Mouse (Mus musculus): ENCODE results near the gene Txnrd2. TPM values are rescaled to one million over a fixed set of nuclear protein-coding genes. Genes with fewer than 3 reads are reported as not detected.

The Txnrd2 gene
- polyA plus RNA-seq, 1 experiment from 2014 or later, result 22.7 TPM

GRCm38 (mm10) chr16:18480933-18481485 is 54.8 kb downstream of the Txnrd2 start:
- Histone ChIP-seq H3K4me1 (ENCODE audit: control insufficient read depth, insufficient read depth, low read length) (peaks cover 15% of the 10 kb centered on the region), H3K27ac (ENCODE audit: low read depth, low read length) (no peak overlapping the region), H3K9ac (ENCODE audit: low read length) (no peak overlapping the region), H3K36me3 (ENCODE audit: control insufficient read depth, insufficient read depth, low read length) (no peaks in the 10 kb centered on the region), H3K4me2 (no peak overlapping the region), H3K4me3 (ENCODE audit: low read depth, low read length) (no peak overlapping the region), H3K9me3 (ENCODE audit: control insufficient read depth, low read length) (no peaks in the 10 kb centered on the region), H3K27me3 (ENCODE audit: control insufficient read depth, insufficient read depth, low read length) (no peaks in the 10 kb centered on the region; the same call in none of the 2 replicates)
- DNase-seq (ENCODE audit: low spot score, missing footprints) (peak; percentile 77), ATAC-seq (ENCODE audit: low FRiP score) (no peak)
- 58% methylated on average over 4 of the region's 4 CpGs for WGBS

GRCm38 (mm10) chr16:18482431-18482830 is 56.2 kb downstream of the Txnrd2 start:
- ATAC-seq (ENCODE audit: low FRiP score) (no peak), DNase-seq (ENCODE audit: low spot score, missing footprints) (peak; percentile 12)
- Histone ChIP-seq H3K27ac (ENCODE audit: low read depth, low read length) (no peak overlapping the region), H3K36me3 (ENCODE audit: control insufficient read depth, insufficient read depth, low read length) (no peaks in the 10 kb centered on the region), H3K9me3 (ENCODE audit: control insufficient read depth, low read length) (no peaks in the 10 kb centered on the region), H3K27me3 (ENCODE audit: control insufficient read depth, insufficient read depth, low read length) (no peaks in the 10 kb centered on the region; the same call in none of the 2 replicates), H3K4me3 (ENCODE audit: low read depth, low read length) (no peak overlapping the region), H3K9ac (ENCODE audit: low read length) (no peak overlapping the region), H3K4me2 (no peak overlapping the region), H3K4me1 (ENCODE audit: control insufficient read depth, insufficient read depth, low read length) (peaks cover 15% of the 10 kb centered on the region)
- WGBS, result 90% methylated on average over 3 of the region's 3 CpGs

GRCm38 (mm10) chr16:18483839-18484238 is 57.7 kb downstream of the Txnrd2 start:
- DNase-seq (ENCODE audit: low spot score, missing footprints), result peak; percentile 79
- H3K4me2 ChIP-seq, result no peak overlapping the region
- peaks cover 15% of the 10 kb centered on the region for H3K4me1 ChIP-seq (ENCODE audit: control insufficient read depth, insufficient read depth, low read length)
- 62% methylated on average over 5 of the region's 5 CpGs for WGBS
- no peaks in the 10 kb centered on the region for H3K9me3 ChIP-seq (ENCODE audit: control insufficient read depth, low read length)
- H3K36me3 ChIP-seq (ENCODE audit: control insufficient read depth, insufficient read depth, low read length), result no peaks in the 10 kb centered on the region
- H3K27me3 ChIP-seq (ENCODE audit: control insufficient read depth, insufficient read depth, low read length), result no peaks in the 10 kb centered on the region; the same call in none of the 2 replicates
- ATAC-seq (ENCODE audit: low FRiP score), result no peak
- no peak overlapping the region for H3K27ac ChIP-seq (ENCODE audit: low read depth, low read length)
- no peak overlapping the region for H3K4me3 ChIP-seq (ENCODE audit: low read depth, low read length)
- H3K9ac ChIP-seq (ENCODE audit: low read length), result no peak overlapping the region

- 0 out of 2 replicates have a peak overlapping the region, but pooled peaks have one; percentile 24 for H3K9ac ChIP-seq (ENCODE audit: low read length)
- H3K27ac ChIP-seq (ENCODE audit: low read depth, low read length), result no peak overlapping the region
These were observed 58.2 kb downstream of the Txnrd2 start for GRCm38 (mm10) chr16:18484386-18484785.

GRCm38 (mm10) chr16:18484794-18485435 is 58.7 kb downstream of the Txnrd2 start:
- Histone ChIP-seq H3K27me3 (ENCODE audit: control insufficient read depth, insufficient read depth, low read length) (no peaks in the 10 kb centered on the region; the same call in none of the 2 replicates), H3K36me3 (ENCODE audit: control insufficient read depth, insufficient read depth, low read length) (no peaks in the 10 kb centered on the region), H3K9ac (ENCODE audit: low read length) (0 out of 2 replicates have a peak overlapping the region, but pooled peaks have one; percentile 24), H3K27ac (ENCODE audit: low read depth, low read length) (no peak overlapping the region), H3K4me2 (no peak overlapping the region), H3K4me3 (ENCODE audit: low read depth, low read length) (no peak overlapping the region), H3K4me1 (ENCODE audit: control insufficient read depth, insufficient read depth, low read length) (peaks cover 15% of the 10 kb centered on the region), H3K9me3 (ENCODE audit: control insufficient read depth, low read length) (no peaks in the 10 kb centered on the region)
- 14% methylated on average over 5 of the region's 5 CpGs for WGBS
- peak; percentile 72 for DNase-seq (ENCODE audit: low spot score, missing footprints)
- peak; percentile 61 for ATAC-seq (ENCODE audit: low FRiP score)

More at GRCm38 (mm10) chr16:18484386-18484785, 58.2 kb downstream of the Txnrd2 start:
- Histone ChIP-seq H3K4me2 (no peak overlapping the region), H3K9me3 (ENCODE audit: control insufficient read depth, low read length) (no peaks in the 10 kb centered on the region), H3K36me3 (ENCODE audit: control insufficient read depth, insufficient read depth, low read length) (no peaks in the 10 kb centered on the region), H3K27me3 (ENCODE audit: control insufficient read depth, insufficient read depth, low read length) (no peaks in the 10 kb centered on the region; the same call in none of the 2 replicates), H3K4me3 (ENCODE audit: low read depth, low read length) (no peak overlapping the region), H3K4me1 (ENCODE audit: control insufficient read depth, insufficient read depth, low read length) (peaks cover 15% of the 10 kb centered on the region)
- WGBS, result 9% methylated on average over 4 of the region's 4 CpGs
- peak; percentile 81 for DNase-seq (ENCODE audit: low spot score, missing footprints)
- no peak for ATAC-seq (ENCODE audit: low FRiP score)

- H3K9ac ChIP-seq (ENCODE audit: low read length), result no peak overlapping the region
- H3K36me3 ChIP-seq (ENCODE audit: control insufficient read depth, insufficient read depth, low read length), result no peaks in the 10 kb centered on the region
- DNase-seq (ENCODE audit: low spot score, missing footprints), result peak; percentile 41
- ATAC-seq (ENCODE audit: low FRiP score), result no peak
- no peak overlapping the region for H3K27ac ChIP-seq (ENCODE audit: low read depth, low read length)
- H3K9me3 ChIP-seq (ENCODE audit: control insufficient read depth, low read length), result no peaks in the 10 kb centered on the region
- H3K4me3 ChIP-seq (ENCODE audit: low read depth, low read length), result no peak overlapping the region
- H3K4me2 ChIP-seq, result no peak overlapping the region
- H3K27me3 ChIP-seq (ENCODE audit: control insufficient read depth, insufficient read depth, low read length), result no peaks in the 10 kb centered on the region; the same call in 1 of the 2 replicates
- WGBS, result 90% methylated on average over 2 of the region's 2 CpGs
- H3K4me1 ChIP-seq (ENCODE audit: control insufficient read depth, insufficient read depth, low read length), result peaks cover 15% of the 10 kb centered on the region
These were observed 59.9 kb downstream of the Txnrd2 start for GRCm38 (mm10) chr16:18486126-18486525.

- Histone ChIP-seq H3K27ac (ENCODE audit: low read depth, low read length) (no peak overlapping the region), H3K36me3 (ENCODE audit: control insufficient read depth, insufficient read depth, low read length) (no peaks in the 10 kb centered on the region), H3K27me3 (ENCODE audit: control insufficient read depth, insufficient read depth, low read length) (no peaks in the 10 kb centered on the region), H3K9ac (ENCODE audit: low read length) (no peak overlapping the region), H3K9me3 (ENCODE audit: control insufficient read depth, low read length) (no peaks in the 10 kb centered on the region), H3K4me2 (no peak overlapping the region), H3K4me3 (ENCODE audit: low read depth, low read length) (no peak overlapping the region), H3K4me1 (ENCODE audit: control insufficient read depth, insufficient read depth, low read length) (no peaks in the 10 kb centered on the region)
- peak; percentile 66 for DNase-seq (ENCODE audit: low spot score, missing footprints)
- 97% methylated on average over 3 of the region's 3 CpGs for WGBS
- ATAC-seq (ENCODE audit: low FRiP score), result no peak
These were observed 64.1 kb downstream of the Txnrd2 start for GRCm38 (mm10) chr16:18490281-18490680.

GRCm38 (mm10) chr16:18490894-18491293 is 64.7 kb downstream of the Txnrd2 start:
- H3K4me2 ChIP-seq, result no peak overlapping the region
- H3K9me3 ChIP-seq (ENCODE audit: control insufficient read depth, low read length), result no peaks in the 10 kb centered on the region
- no peak overlapping the region for H3K4me3 ChIP-seq (ENCODE audit: low read depth, low read length)
- no peak overlapping the region for H3K9ac ChIP-seq (ENCODE audit: low read length)
- no peaks in the 10 kb centered on the region for H3K4me1 ChIP-seq (ENCODE audit: control insufficient read depth, insufficient read depth, low read length)
- ATAC-seq (ENCODE audit: low FRiP score), result no peak
- H3K27ac ChIP-seq (ENCODE audit: low read depth, low read length), result no peak overlapping the region
- no peaks in the 10 kb centered on the region for H3K27me3 ChIP-seq (ENCODE audit: control insufficient read depth, insufficient read depth, low read length)
- 72% methylated on average over 1 of the region's 1 CpGs for WGBS
- no peaks in the 10 kb centered on the region for H3K36me3 ChIP-seq (ENCODE audit: control insufficient read depth, insufficient read depth, low read length)
- peak; percentile 62 for DNase-seq (ENCODE audit: low spot score, missing footprints)

- no peak; the same call in 1 of the 2 replicates for ATAC-seq (ENCODE audit: low FRiP score)
These were observed 71.8 kb downstream of the Txnrd2 start for GRCm38 (mm10) chr16:18497865-18498515.

More at GRCm38 (mm10) chr16:18497865-18498515, 71.8 kb downstream of the Txnrd2 start:
- Histone ChIP-seq H3K4me2 (peak overlapping the region; percentile 96), H3K9me3 (ENCODE audit: control insufficient read depth, low read length) (no peaks in the 10 kb centered on the region), H3K9ac (ENCODE audit: low read length) (peak overlapping the region; percentile 88), H3K27ac (ENCODE audit: low read depth, low read length) (peak overlapping the region; percentile 88), H3K4me1 (ENCODE audit: control insufficient read depth, insufficient read depth, low read length) (peaks cover 16% of the 10 kb centered on the region), H3K27me3 (ENCODE audit: control insufficient read depth, insufficient read depth, low read length) (no peaks in the 10 kb centered on the region), H3K4me3 (ENCODE audit: low read depth, low read length) (peak overlapping the region; percentile 67), H3K36me3 (ENCODE audit: control insufficient read depth, insufficient read depth, low read length) (peaks cover 3% of the 10 kb centered on the region; the same call in 1 of the 2 replicates)
- WGBS, result 14% methylated on average over 6 of the region's 6 CpGs
- no peak for DNase-seq (ENCODE audit: low spot score, missing footprints)
